Mouse (Mus musculus) frontal cortex, adult (tissue): ENCODE measurements at regions not wholly inside any gene's neighbourhood (a gene's known extent, or its start where the extent isn't known, plus 50 kb on each side); places are given as distances from the start of the nearest gene placed in this dataset.

ENCODE experiments used
- ATAC-seq: cut with Nextera tagmentation; 2 replicates; pipeline ENCODE4 v1.9.2; 2017; ENCODE audit warnings: mild to moderate bottlenecking, moderate library complexity, mixed read lengths; ENCODE audit not compliant: low TSS enrichment

- no peak for ATAC-seq
These were observed 57.7 kb upstream of the Zmiz1 start for GRCm38 (mm10) chr14:25401104-25401963.

- ATAC-seq, result no peak
These were observed 56.6 kb upstream of the Zmiz1 start for GRCm38 (mm10) chr14:25402409-25402808.

GRCm38 (mm10) chr14:25405191-25405590 lies 53.8 kb upstream of the Zmiz1 start:
- no peak for ATAC-seq

- no peak for ATAC-seq
These were observed 52.9 kb upstream of the Zmiz1 start for GRCm38 (mm10) chr14:25406059-25406458.

GRCm38 (mm10) chr14:25406613-25407012 lies 52.4 kb upstream of the Zmiz1 start:
- ATAC-seq, result no peak

- no peak for ATAC-seq
These were observed 51.9 kb upstream of the Zmiz1 start for GRCm38 (mm10) chr14:25407111-25407510.
